Mouse (Mus musculus) c-Kit-negative CD71-positive TER-119-positive erythroid progenitor cells, embryonic 14.5 days (primary cell): Measurements from ENCODE around the gene Pnliprp2.

Source experiments
- DNase-seq: peaks from one replicate; pipeline ENCODE4 v3.0.0-alpha.2; 2013; ENCODE audit warnings: low read depth, low spot score

The Pnliprp2 gene

DNA sequence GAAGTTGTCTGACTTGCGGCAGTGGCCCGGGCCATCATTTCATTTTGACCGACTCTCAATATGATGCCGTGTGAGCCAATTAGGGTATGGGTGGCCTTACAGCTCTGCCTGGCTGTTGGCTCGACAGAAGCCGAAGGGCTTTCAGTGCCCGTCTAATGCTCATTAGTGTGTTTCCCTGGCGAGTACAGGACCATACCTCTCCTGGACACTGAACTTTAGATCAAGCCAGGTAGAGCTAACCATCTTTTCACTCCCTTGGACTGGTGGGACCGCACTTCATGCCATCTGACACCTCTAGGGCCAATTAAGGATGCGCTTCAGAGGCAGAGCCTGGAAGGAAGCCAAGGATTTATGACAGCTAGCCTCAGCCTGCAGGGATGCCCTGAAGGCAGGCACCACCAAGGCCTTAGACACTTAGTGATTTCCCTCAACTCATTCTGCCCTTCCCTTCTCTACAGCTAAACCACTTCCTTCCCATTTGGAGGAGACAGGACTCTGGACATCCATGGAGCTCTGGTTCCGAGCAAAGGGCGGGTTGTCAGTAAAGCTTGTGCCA is 35.7 kb downstream of the Pnliprp2 start:
- no peak for DNase-seq

DNA sequence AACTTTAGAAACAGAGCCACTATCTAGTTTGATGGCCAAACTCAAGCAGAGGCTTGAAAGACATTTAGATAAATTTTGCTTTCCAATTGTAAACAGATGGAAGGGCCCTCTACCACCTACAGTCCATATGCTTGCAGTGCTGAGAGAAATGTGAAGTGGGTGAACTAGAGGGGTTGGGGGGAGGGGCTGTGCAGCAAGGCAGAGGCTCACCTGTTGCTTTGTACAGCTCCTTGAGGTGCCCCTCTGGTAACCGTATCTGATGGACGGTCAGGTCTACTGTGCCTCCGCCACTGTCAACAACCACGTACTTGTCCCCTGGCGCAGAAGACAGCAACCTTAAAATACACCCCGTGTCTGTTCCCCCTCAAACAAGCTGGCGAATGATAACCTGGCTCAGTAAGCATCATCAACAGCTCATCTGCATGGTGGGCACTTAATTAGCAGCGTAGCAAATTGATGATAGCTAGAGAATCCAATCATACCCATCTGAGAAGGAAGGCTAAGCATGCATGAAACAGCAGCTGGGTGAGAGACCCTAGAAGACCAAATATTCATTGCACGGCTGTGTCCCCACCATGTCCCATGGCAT is 45.8 kb downstream of the Pnliprp2 start:
- DNase-seq = no peak

GRCm38 (mm10) chr19:58806364-58806763 is 46.8 kb downstream of the Pnliprp2 start:
- no peak for DNase-seq

- no peak for DNase-seq
These were observed 49.3 kb downstream of the Pnliprp2 start for GRCm38 (mm10) chr19:58808864-58809263.

GRCm38 (mm10) chr19:58810536-58810935 is 51.0 kb downstream of the Pnliprp2 start:
- DNase-seq = no peak

GRCm38 (mm10) chr19:58815179-58815922 is 55.8 kb downstream of the Pnliprp2 start:
- DNase-seq = no peak

DNA sequence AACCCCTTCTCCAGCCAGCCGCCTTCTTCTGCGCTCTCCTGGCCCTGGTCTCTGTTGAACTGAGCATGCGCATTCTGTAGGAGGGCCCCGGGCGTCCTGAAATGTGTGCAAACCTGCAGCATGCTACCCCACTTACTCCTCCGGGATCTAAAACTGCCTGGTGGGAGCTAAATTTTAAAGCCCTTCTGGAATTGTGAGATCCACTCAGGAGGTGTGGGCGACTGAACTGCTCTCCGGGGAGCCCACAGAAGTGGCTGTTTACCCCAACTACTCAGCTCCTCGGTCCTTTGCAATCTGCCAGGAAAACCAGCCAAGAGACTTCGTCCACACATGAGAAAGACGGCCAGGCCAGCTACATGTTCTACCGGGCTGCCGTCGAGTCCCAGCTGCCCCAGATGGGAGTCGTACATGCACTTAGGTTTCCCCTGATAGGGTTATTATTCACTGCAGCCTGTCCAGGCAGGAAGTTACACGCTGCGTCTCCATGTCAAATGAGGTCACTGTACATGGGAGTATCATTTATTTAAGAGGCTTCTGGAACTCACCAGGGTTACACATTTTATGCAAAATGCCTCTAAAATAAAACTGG is 57.0 kb downstream of the Pnliprp2 start:
- no peak for DNase-seq

DNA sequence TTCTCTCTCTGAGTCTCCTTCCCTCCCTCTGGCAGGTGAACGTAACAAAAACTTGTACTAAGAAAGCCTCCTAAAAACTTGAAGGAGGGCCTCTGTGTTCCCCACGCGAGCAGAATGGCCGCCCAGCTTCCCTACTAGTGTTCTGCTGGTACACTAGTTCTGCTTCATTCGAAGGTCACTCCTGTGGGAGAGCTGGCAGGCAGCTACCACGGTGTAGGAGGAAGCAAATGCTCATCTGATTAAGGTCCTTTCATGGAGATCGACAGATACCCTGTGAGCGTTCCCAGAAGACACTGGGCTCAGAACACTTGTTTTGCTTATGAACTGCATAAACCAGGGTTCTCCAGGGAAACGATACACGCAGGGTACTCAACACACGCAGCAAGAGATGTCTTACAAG is 57.9 kb downstream of the Pnliprp2 start:
- no peak for DNase-seq

GRCm38 (mm10) chr19:58818571-58819415 is 59.3 kb downstream of the Pnliprp2 start:
- no peak for DNase-seq

GRCm38 (mm10) chr19:58822454-58823200 is 63.1 kb downstream of the Pnliprp2 start:
- DNase-seq = no peak

DNA sequence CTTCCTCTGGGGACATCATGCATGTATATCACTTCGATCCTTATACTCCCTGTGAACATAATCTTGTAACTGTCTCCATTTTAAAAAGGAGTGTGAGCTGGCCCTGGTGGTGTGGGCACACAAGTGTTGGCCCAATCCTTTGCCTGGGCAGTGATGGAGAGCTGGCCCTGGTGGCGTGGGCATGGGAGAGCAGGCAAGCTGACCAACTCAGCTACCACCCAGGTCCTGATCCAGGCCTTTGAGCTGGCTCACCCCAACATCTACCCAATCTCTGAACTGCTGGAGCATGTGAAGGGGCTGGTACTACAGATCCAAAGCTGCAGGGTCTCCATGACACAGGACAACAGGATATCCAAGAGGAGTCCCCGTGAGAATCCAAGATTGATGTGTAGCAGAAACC is 63.8 kb downstream of the Pnliprp2 start:
- no peak for DNase-seq

DNA sequence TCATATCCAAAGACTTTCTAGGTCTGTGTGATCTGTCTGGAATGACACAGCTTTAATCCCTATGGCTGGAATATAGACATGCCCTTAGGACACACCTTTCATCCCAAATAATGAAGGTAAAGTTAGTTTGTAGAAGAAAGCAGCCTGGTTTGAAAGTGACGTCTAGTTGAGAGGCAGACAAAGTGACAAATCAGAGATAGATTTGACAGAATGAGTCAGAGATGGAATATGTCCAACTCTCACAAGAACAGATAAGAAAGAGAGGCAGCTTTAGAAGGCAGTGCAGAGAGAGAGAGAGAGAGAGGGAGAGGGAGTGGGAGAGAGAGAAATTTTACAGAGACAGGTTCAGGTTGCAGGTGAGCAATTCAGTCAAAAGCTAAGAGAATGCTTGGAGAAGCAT is 64.8 kb downstream of the Pnliprp2 start:
- no peak for DNase-seq
